Mouse (Mus musculus) G1E (cell line): ENCODE data around the gene Snai3. TPM values are rescaled to one million over a fixed set of nuclear protein-coding genes. Genes with fewer than 3 reads are reported as not detected.

ENCODE experiments used
- ATAC-seq: 2 replicates; pipeline ENCODE4 v1.8.0; 2016; ENCODE audit warnings: mild to moderate bottlenecking; ENCODE audit not compliant: insufficient number of reproducible peaks, poor library complexity, low FRiP score, severe bottlenecking; ENCODE audit errors: extremely low read depth
- DNase-seq: peaks from one replicate; pipeline ENCODE4 v3.0.0; 2012; ENCODE audit warnings: low spot score
- H3K27me3 ChIP-seq: 2 replicates; pipeline ENCODE4 v1.6.1; 2012; ENCODE audit warnings: mild to moderate bottlenecking, low read length, inconsistent platforms; ENCODE audit not compliant: insufficient read depth
- H3K36me3 ChIP-seq: replicated peaks from 2 replicates; pipeline ENCODE3; 2012; ENCODE audit warnings: mild to moderate bottlenecking, inconsistent platforms
- H3K4me1 ChIP-seq: 2 replicates; pipeline ENCODE4 v1.6.1; 2012; ENCODE audit warnings: low read depth, low read length, inconsistent platforms, mixed read lengths; ENCODE audit not compliant: insufficient read depth
- H3K4me3 ChIP-seq: 2 replicates; pipeline ENCODE4 v1.5.1; 2012; ENCODE audit warnings: low read depth, mild to moderate bottlenecking, inconsistent platforms, low read length, moderate library complexity, mixed read lengths
- H3K9me3 ChIP-seq: replicated peaks from 2 replicates; pipeline ENCODE4 v1.6.1; 2012; ENCODE audit warnings: inconsistent platforms
- CTCF ChIP-seq: IDR thresholded peaks from 2 replicates; pipeline ENCODE4 v1.5.1; 2012; ENCODE audit warnings: low read depth, low read length, inconsistent platforms, mixed read lengths
- GATA1 ChIP-seq: IDR thresholded peaks from 2 replicates; pipeline ENCODE4 v1.6.1; 2012; ENCODE audit warnings: borderline replicate concordance, low read length, inconsistent platforms, mixed read lengths
- GATA2 ChIP-seq: IDR thresholded peaks from 2 replicates; pipeline ENCODE4 v1.6.1; 2012; ENCODE audit warnings: low read depth, low read length, inconsistent platforms, borderline replicate concordance
- POLR2AphosphoS5 ChIP-seq: IDR thresholded peaks from 2 replicates; pipeline ENCODE4 v1.6.1; 2012; ENCODE audit warnings: low read depth, low read length, inconsistent platforms; ENCODE audit not compliant: insufficient replicate concordance
- TAL1 ChIP-seq: conservative IDR thresholded peaks from 2 replicates; pipeline ENCODE4 v1.6.1; 2012; ENCODE audit warnings: low read depth, low read length, inconsistent platforms, mixed read lengths
- polyA plus RNA-seq: library from polyadenylated mRNA; stranded (reverse); fragments of >175 nt; gene quantifications from 2 replicates; pipeline ENCODE4 v1.2.3, GENCODE M21; 2012
- total RNA-seq, 2 experiments: library from RNA; stranded (forward) in 1 of 2; stranded (reverse) in 1 of 2; fragments of 200-1000 nt in 1 of 2; fragments of >200 nt in 1 of 2; fragmentation: Nextera tagmentation in 1 of 2; gene quantifications; 2 replicates each; pipeline ENCODE4 v1.2.3; 2014 to 2017

The Snai3 gene
- total and polyA plus RNA-seq, 3 experiments: not detected

DNA sequence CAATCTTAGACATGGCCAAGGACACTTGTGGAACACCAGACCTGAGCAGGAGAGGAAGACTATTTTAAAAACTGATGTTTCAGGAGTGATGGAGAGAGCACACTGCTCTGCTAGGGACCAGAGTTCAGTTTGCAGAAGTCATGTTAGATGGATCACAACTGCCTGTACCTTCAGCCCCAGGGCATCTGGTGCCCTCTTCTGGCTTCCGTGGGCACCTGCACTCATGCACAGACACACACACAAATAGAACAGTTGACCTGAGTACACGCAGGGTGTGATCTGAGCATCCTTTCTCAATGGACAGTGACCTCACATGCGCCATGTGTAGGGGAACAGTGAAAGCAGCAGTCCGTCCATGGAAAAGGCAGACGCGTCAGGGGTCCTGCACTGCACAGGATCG, 23.3 kb upstream of the Snai3 start:
- DNase-seq: no peak
- Histone ChIP-seq H3K27me3 (no peaks in the 10 kb centered on the region), H3K36me3 (peaks cover 99% of the 10 kb centered on the region), H3K4me1 (peaks cover 52% of the 10 kb centered on the region), H3K4me3 (no peak overlapping the region), H3K9me3 (peaks cover 9% of the 10 kb centered on the region)
- no peak for ATAC-seq
- TF ChIP-seq GATA2 (no peak), CTCF (peak; percentile 28; the same call in 1 of the 2 replicates)

DNA sequence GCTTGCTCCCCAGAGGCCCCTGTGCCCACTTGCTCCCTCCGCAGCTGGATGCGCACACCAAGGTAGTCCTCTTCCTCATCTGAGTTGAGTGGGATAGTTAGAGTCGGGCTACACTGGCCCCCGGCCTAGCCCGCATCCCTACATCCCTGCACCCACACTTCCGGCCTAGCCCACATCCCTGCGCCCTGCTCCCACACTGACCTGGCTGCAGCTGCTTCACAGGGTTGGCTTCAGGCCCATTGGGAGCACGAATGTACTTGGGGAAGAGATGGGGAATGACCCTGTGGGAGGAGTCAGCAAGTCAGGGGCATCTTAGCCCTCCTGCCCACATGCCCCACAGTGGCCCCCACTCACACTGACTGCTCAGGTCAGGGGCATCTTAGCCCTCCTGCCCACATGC, 21.9 kb upstream of the Snai3 start:
- DNase-seq: no peak
- H3K4me3 ChIP-seq: no peak overlapping the region
- H3K9me3 ChIP-seq: peaks cover 9% of the 10 kb centered on the region
- peaks cover 63% of the 10 kb centered on the region for H3K4me1 ChIP-seq
- no peak for ATAC-seq
- no peaks in the 10 kb centered on the region for H3K27me3 ChIP-seq
- peaks cover 99% of the 10 kb centered on the region for H3K36me3 ChIP-seq
- TF ChIP-seq CTCF (no peak), POLR2AphosphoS5 (no peak), TAL1 (no peak), GATA1 (no peak), GATA2 (no peak)

DNA sequence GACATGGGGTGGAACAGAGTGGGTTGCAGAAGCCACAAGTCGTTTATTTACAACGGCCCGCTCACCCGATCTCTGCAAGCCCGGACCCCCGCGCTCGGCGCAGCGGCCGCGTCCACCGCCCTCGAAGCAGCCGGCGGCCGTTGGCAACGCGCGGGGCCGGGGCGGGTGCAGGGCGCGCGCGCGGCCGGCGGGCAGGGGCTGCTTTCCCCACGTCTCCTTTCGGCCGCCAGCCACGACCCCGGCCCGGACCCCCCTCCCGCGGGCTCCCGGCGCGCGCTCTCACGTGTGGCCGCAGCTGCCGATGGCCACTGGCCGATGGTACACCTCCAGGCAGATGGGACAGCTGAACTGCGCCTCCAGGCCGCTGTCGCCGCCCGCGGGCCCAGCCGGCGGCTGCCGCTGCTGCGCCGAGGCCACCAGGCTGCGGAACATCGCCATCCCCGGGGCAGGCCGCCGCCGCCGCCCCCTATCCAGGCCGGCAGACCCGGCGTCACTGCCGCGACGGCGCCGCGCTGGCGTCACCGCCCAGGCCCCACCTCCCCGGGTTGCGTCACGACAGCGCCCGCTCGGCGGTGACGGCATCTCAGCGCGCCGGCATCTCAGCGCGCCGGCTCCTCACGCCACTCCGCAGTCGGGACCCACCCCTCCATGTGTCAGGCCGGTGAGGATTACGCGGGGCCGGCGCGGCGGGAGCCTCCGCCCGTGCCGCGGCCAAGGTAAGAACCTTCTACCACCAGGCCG, 15.2 kb upstream of the Snai3 start, which contains the start of the genes Rnf166 and Ctu2:
TSS of gene Rnf166 (minus strand) at position 485 of the 741 bp plus-strand sequence.
TSS of gene Ctu2 (plus strand) at position 564 of the 741 bp plus-strand sequence.
- TF ChIP-seq GATA2: no peak
- no peak for TF ChIP-seq CTCF
- TF ChIP-seq GATA1: no peak
- TF ChIP-seq POLR2AphosphoS5: no peak
- no peak for TF ChIP-seq TAL1
- Histone ChIP-seq H3K36me3 (peaks cover 72% of the 10 kb centered on the region), H3K9me3 (no peaks in the 10 kb centered on the region), H3K4me3 (peak within 1 kb of the TSS; percentile 96), H3K4me1 (peaks cover 57% of the 10 kb centered on the region), H3K27me3 (no peaks in the 10 kb centered on the region)
- ATAC-seq (peak; percentile 50; the same call in 1 of the 2 replicates), DNase-seq (peak; percentile 90)

DNA sequence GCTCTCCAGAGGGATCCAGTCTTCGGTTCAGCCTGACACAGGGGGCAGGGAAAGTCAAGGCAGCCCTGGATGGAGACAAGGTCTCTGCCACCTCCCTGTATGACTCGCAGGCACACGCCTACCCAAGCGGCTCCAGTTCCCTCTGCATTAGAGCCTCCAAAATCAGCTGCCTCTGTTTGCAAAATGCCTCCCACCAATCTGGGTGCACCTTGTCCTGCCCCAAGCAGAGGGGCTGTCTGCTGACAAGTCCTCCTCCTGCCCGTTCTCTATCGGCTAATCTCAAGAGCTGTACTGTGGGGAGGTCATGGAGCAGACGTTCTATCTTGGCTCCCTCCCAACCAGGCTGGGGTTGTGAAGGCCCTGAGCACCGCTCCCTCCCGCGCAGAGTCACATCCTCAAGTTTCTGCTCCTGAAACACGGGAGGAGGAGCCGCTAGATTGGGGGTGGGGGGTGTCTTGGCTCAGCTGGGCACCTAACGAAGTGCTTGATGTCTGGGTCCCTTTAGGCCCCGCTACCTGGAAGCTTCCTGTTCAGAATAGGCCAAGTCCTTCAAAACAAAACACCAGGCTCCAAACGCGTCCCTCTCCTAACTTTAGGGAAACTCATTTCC, 14.5 kb upstream of the Snai3 start:
- Histone ChIP-seq H3K36me3 (peaks cover 73% of the 10 kb centered on the region), H3K9me3 (no peaks in the 10 kb centered on the region), H3K4me1 (peaks cover 57% of the 10 kb centered on the region), H3K4me3 (peak overlapping the region; percentile 96), H3K27me3 (no peaks in the 10 kb centered on the region)
- DNase-seq (peak; percentile 37), ATAC-seq (0 out of 2 replicates have a peak, but pooled peaks have one; percentile 18)
- TF ChIP-seq CTCF (no peak), GATA2 (no peak)

DNA sequence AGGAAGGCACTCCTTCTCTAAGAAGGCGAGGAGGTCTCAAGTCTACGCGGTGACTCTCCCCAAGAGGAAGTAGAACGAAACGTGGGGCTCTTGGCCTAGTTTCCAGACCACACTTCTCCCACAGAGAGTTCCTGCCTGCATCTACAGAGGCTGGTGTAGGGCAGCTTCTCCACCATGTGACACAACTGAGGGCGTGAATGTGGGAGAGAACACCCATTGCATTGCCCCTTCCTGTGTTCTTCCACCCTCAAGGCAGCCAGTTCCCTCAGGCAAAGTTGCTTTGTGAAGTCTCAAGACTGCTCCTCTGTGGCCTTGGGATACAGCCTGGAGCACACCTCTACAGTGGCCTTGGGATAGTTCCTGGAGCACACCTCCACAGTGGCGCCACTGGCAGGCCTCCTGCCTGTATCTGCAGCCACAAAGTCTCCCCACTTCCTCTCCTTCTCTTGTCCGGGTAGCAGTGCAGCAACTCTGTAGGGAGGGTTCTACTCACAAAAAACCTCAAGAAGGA, 13.4 kb upstream of the Snai3 start:
- Histone ChIP-seq H3K4me1 (peaks cover 46% of the 10 kb centered on the region), H3K4me3 (peak overlapping the region; percentile 96; the same call in 1 of the 2 replicates), H3K27me3 (no peaks in the 10 kb centered on the region), H3K9me3 (no peaks in the 10 kb centered on the region), H3K36me3 (peaks cover 73% of the 10 kb centered on the region)
- DNase-seq (no peak), ATAC-seq (no peak)
- no peak for TF ChIP-seq GATA2
- no peak for TF ChIP-seq CTCF
- TF ChIP-seq TAL1: no peak
- no peak for TF ChIP-seq GATA1
- TF ChIP-seq POLR2AphosphoS5: no peak

DNA sequence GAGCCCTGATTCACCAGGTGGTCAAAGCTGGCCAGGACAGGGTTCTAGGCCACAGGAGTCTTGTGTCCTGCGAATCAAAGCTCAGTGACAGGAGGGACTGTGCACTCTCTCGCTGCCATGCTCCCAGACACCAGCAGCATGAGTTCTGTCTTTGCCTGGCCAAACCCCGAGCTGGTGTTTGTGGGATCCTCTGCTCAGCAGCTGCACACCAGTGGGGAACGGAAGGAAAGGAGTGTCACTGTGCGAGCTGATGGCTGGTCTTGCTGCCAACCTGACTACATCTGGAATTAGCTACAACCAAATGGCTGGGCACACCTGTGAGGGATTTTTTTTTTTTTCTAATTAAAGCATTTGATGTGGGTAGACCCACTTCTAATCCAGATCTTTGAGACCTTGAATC, 10.2 kb upstream of the Snai3 start:
- TF ChIP-seq POLR2AphosphoS5 (no peak), CTCF (no peak), TAL1 (no peak), GATA2 (no peak), GATA1 (no peak)
- Histone ChIP-seq H3K27me3 (no peaks in the 10 kb centered on the region; the same call in 1 of the 2 replicates), H3K4me3 (no peak overlapping the region), H3K36me3 (peaks cover 81% of the 10 kb centered on the region), H3K9me3 (no peaks in the 10 kb centered on the region), H3K4me1 (peaks cover 29% of the 10 kb centered on the region)
- ATAC-seq (no peak), DNase-seq (no peak)
